Mouse (Mus musculus) adrenal gland, postnatal 10 days (tissue): ENCODE data around the gene Cklf. TPM values are rescaled to one million over a fixed set of nuclear protein-coding genes. Genes with fewer than 3 reads are reported as not detected.
"Not testable (repeated sequence)": the region's sequence is repeated elsewhere in the genome, so short reads cannot be mapped to it uniquely, and the experiment has no call there.

ENCODE experiments used
- DNase-seq: peaks from one replicate; pipeline ENCODE4 v3.0.0; 2021; ENCODE audit warnings: mixed read lengths
- total RNA-seq, 2 experiments: library from RNA; stranded (reverse); gene quantifications; 2 replicates each; pipeline ENCODE4 v1.2.3; 2021

Gene Cklf
- total RNA-seq, 2 experiments from 2014 or later = 45.5 to 67.3 TPM

DNA sequence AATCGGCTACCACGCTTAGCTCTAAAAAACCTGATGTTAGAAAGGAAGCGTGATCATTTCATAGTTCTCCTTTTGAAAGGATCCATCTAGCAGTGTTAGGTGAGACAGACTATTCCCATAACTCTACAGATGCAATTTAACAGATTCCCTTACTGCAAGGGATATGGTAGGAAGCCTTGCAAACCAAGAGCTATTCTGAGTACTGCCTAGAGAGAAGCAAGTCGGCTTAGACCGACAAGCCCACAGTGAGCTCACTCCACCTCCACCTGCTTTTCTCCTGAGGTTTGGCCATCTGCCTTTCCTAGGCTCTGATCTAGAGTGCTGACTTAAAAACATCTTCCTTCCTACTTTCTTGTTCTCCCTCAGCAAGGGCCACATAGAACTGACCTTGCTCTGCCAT lies 11.1 kb downstream of the Cklf start:
- DNase-seq = not testable (repeated sequence)

GRCm38 (mm10) chr8:104264271-104264935 lies 13.7 kb downstream of the Cklf start:
- DNase-seq = not testable (repeated sequence)

- no peak for DNase-seq
These were observed 17.7 kb downstream of the Cklf start for GRCm38 (mm10) chr8:104268368-104268767.

GRCm38 (mm10) chr8:104268937-104269440 lies 18.3 kb downstream of the Cklf start:
- no peak for DNase-seq

- DNase-seq = not testable (repeated sequence)
These were observed 42.4 kb downstream of the Cklf start, which contains the start of gene Cmtm2a for GRCm38 (mm10) chr8:104293081-104293480. Gene Cmtm2a, minus strand, starts transcription at chr8:104293181.

GRCm38 (mm10) chr8:104294396-104294795 lies 43.7 kb downstream of the Cklf start:
- DNase-seq = no peak

GRCm38 (mm10) chr8:104301577-104301976 lies 50.9 kb downstream of the Cklf start:
- not testable (repeated sequence) for DNase-seq

- not testable (repeated sequence) for DNase-seq
These were observed 51.9 kb downstream of the Cklf start for GRCm38 (mm10) chr8:104302536-104302935.

DNA sequence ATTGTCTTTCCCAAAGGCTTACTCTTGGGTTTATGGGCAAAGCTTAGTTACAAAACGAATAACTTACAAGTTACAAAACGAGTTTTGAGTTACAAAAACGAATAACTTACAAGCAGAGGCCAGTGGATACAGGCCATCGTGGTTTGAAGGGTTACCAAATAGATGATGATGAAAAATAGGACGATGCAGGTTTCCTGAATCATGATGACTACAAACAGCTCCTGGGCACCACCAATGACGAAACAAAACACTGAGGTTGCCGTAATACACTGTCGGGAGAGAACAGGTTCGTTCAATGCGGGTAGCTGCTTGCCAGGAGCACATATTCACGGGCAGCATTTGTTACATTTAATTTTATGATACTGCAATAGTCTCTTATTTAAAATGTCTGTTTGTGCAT lies 54.3 kb downstream of the Cklf start:
- DNase-seq = no peak

DNA sequence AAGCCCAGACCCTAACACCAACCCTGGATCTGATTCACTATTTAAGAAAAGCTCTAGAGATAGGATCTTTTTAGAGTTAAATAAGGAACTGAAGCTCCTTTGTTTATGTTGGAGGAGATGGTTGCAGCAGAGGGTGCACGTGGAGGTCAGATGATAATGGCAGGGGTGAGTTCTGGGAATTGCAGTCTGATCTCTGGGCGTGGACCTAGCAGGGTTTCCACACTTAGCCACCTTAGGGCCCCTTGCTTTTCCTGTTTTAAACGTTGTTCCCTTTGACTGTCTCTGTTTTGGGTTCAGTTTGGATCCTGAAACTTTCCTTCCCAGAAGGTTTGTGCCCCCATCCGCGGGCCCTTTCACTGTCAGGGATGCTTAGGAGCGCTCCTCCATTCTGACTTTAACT lies 57.7 kb downstream of the Cklf start:
- DNase-seq = not testable (repeated sequence)

- DNase-seq = peak; percentile 75
These were observed 58.9 kb downstream of the Cklf start, which contains the start of the genes Gm45711 and Cmtm1 for GRCm38 (mm10) chr8:104309441-104310155. Gene Gm45711, minus strand, starts transcription at chr8:104310081. Gene Cmtm1, minus strand, starts transcription at chr8:104310145.

GRCm38 (mm10) chr8:104312023-104312422 lies 61.4 kb downstream of the Cklf start:
- DNase-seq = not testable (repeated sequence)

- no peak for DNase-seq
These were observed 62.6 kb downstream of the Cklf start for GRCm38 (mm10) chr8:104313311-104313710.

Other genes with a start within 250 kb of the Cklf start
- 100 to 1,000 TPM; 161 to 189 TPM for gene Cdh5, start 149.2 kb upstream of the Cklf start, total RNA-seq
- 1 to 10 TPM; 4.5 to 5.7 TPM for gene Bean1, start 80.4 kb upstream of the Cklf start, total RNA-seq
- 10 to 100 TPM; 43.2 to 44.6 TPM for gene Tk2, start 2.3 kb upstream of the Cklf start, total RNA-seq
- not detected for gene Cmtm2a, start 42.3 kb downstream of the Cklf start, total RNA-seq
- not detected for gene Gm45711, start 59.2 kb downstream of the Cklf start, total RNA-seq
- gene Cmtm1, start 59.3 kb downstream of the Cklf start, total RNA-seq = under 1 TPM in 1 of 2 experiments, not detected in 1; 0.12 TPM
- not detected for gene Gm11020, start 70.7 kb downstream of the Cklf start, total RNA-seq
- gene Cmtm2b, start 71.4 kb downstream of the Cklf start, total RNA-seq = not detected
- gene Cmtm3, start 88.5 kb downstream of the Cklf start, total RNA-seq = 10 to 100 TPM; 64.5 to 68.2 TPM
- gene Cmtm4, start 144.9 kb downstream of the Cklf start, total RNA-seq = 10 to 100 TPM; 35.4 to 37.8 TPM
- 100 to 1,000 TPM; 108 to 128 TPM for gene Dync1li2, start 192.2 kb downstream of the Cklf start, total RNA-seq